Mouse (Mus musculus) adrenal gland, postnatal 36 days (tissue): ENCODE measurements around the gene Nkx1-2. TPM values are rescaled to one million over a fixed set of nuclear protein-coding genes. Genes with fewer than 3 reads are reported as not detected.
A peak's percentile ranks its signal among the peaks of the same experiment; 100 is the strongest.

ENCODE experiments used
- DNase-seq, 2 experiments: peaks; one replicate each; pipeline ENCODE4 v3.0.0; 2021; ENCODE audit warnings: mixed read lengths in 1 of 2
- total RNA-seq, 2 experiments: library from RNA; stranded (reverse); gene quantifications; 2 replicates each; pipeline ENCODE4 v1.2.3; 2021

Nkx1-2 gene
- total RNA-seq, 2 experiments from 2014 or later, result not detected

- no peak for DNase-seq
Observed at GRCm38 (mm10) chr7:132565831-132566230, 33.6 kb downstream of the Nkx1-2 start.

GRCm38 (mm10) chr7:132559138-132559766 lies 40.2 kb downstream of the Nkx1-2 start:
- no peak for DNase-seq

GRCm38 (mm10) chr7:132558141-132558736 lies 41.2 kb downstream of the Nkx1-2 start:
- DNase-seq, result no peak

DNA sequence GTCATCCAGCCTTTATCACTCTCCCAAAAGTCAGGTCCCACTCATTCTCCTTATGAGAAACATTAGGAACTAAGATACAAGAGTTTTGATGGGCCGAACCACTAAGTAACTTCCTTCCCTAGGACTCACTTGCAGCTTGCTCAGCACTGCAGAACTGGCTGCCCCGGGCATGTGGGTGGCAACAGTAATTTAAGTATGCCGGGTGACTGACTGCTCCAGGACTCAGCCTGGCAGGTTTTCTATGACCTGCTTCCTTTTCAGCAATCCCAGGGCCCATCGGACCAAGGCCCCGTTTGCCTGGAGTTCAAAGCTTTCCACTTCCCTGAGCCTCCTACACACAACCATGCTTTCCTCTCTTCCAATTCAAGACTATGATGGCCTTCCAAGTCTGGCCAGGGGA lies 42.9 kb downstream of the Nkx1-2 start:
- no peak for DNase-seq

DNA sequence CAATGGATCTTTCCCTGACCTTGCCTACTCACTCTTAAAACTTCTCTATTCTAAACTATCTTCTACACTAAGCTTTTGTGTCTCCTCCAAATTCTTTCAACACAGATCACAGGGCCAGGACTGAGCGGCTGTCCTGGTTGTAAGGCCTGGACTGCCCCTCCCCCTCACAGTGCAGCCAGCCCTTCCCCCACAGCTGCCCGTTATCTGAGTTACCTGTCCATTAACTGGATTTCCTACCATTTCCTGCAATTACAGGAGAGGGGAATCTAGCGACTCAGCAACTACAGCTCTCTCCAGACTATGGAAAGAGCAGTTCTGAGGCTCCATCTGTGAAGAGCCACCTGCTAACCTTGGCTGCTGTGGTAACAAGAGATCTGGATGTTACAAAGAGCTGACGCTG lies 43.5 kb downstream of the Nkx1-2 start:
- no peak for DNase-seq

DNA sequence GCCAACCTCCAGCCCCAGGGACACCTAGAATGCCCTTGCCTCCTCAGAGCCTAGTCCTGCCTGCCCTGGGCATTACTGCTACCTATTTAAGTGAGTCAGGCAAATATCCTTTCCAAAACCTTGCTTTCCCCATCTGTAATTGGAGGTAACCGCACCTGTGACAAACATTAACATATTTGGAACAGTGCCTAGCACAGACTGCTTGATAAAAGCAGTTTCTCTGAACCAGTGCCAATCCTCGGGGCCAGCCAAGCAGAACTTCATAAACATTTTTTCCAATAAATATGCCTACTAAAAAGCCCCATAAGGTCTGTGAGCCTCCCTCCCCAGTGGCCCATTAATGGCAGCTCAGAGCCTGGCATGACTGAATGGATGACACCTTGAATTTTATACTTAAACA lies 45.3 kb downstream of the Nkx1-2 start:
- DNase-seq, result no peak

GRCm38 (mm10) chr7:132551351-132552126 lies 47.9 kb downstream of the Nkx1-2 start:
- DNase-seq, result peak; percentile 97 to 98

DNA sequence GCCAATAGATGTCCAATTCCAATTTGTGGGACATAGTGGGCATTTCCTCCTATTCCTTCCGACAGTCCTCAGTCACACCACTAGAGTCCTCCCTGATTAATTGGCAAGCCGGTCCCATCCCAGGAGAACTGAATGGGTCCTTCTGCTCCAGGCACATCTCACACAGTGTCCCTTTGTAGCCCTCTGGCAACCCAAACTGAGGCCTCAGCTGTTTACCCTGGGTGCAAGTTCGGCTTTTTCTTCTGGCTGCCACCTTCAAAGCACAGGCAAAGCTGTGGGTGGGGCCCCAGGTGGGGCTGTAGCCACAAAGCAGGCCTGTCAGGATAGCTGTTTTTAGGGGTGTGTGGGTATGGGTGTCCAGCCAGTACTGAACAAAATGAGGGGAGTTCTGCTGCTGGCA lies 52.3 kb downstream of the Nkx1-2 start:
- DNase-seq, result no peak

Other genes with a start within 250 kb of the Nkx1-2 start
- gene Oat, start 23.2 kb downstream of the Nkx1-2 start, total RNA-seq, result 100 to 1,000 TPM; 130 to 141 TPM
- 10 to 100 TPM; 19.2 to 27.6 TPM for gene Lhpp, start 11.0 kb upstream of the Nkx1-2 start, total RNA-seq
- 10 to 100 TPM; 65.9 to 94.9 TPM for gene Fam53b, start 214.2 kb upstream of the Nkx1-2 start, total RNA-seq